Mouse (Mus musculus): ENCODE measurements around the gene Txndc8. TPM values are rescaled to one million over a fixed set of nuclear protein-coding genes. Genes with fewer than 3 reads are reported as not detected.

Gene Txndc8
- total and polyA plus RNA-seq, 3 experiments = not detected

- Histone ChIP-seq H3K79me2 (replicated peaks; ENCODE audit: control insufficient read depth, extremely low read depth, insufficient read depth, poor library complexity, severe bottlenecking) (peaks cover 44% of the 10 kb centered on the region), H3K9me3 (replicated peaks; ENCODE audit: low read length) (peaks cover 7% of the 10 kb centered on the region), H3K4me1 (ENCODE audit: control insufficient read depth in 1 of 2, insufficient read depth in 2 of 2) (peaks cover 0 to 41% of the 10 kb centered on the region in 2 experiments; a peak in 2 of 4 replicates), H3K27ac (ENCODE audit: insufficient read depth, low read depth) (peak within 1 kb of the TSS; percentile 99), H3K4me2 (ENCODE audit: insufficient read depth, low read depth, poor library complexity, severe bottlenecking) (peak within 1 kb of the TSS; percentile 87), H3K36me3 (replicated peaks in 1 of 2; ENCODE audit: control insufficient read depth in 1 of 2, insufficient read depth in 1 of 2, low read length in 1 of 2) (peaks cover 6 to 20% of the 10 kb centered on the region in 2 experiments), H3K9ac (ENCODE audit: insufficient read depth, low read depth) (peak within 1 kb of the TSS; percentile 89), H3K27me3 (replicated peaks) (no peaks in the 10 kb centered on the region), H3K4me3 (replicated peaks in 1 of 3; ENCODE audit: low read depth in 2 of 3, low read length in 2 of 3, poor library complexity in 1 of 3) (peak within 1 kb of the TSS; percentile 60 to 91 (median 80))
- dilution Hi-C loops (cut with MboI; ENCODE audit: extremely low pct_ligation_motif_present, extremely low pct_unique_long_range_greater_than_20kb, low sequenced_read_pairs) (no loop called here), in situ Hi-C loops (cut with MboI; ENCODE audit: low pct_ligation_motif_present, low pct_unique_long_range_greater_than_20kb, low sequenced_read_pairs) (loop anchor here (10.0 kb wide), 1 partner anchor 119 kb away; no protein-coding TSS in a partner anchor)
- DNase-seq (ENCODE audit: extremely low read depth) = peak; percentile 97
- TF ChIP-seq EP300 (IDR thresholded peaks at IDR 0.05; ENCODE audit: low read length) (peak; percentile 39; the same call in 1 of the 2 replicates), ELF1 (IDR thresholded peaks at IDR 0.05; ENCODE audit: low read depth, low read length) (peak; percentile 90), SIN3A (IDR thresholded peaks at IDR 0.05; ENCODE audit: low read length) (peak; percentile 74; the same call in 1 of the 2 replicates), ZC3H11A (IDR thresholded peaks at IDR 0.05; ENCODE audit: low read depth, low read length) (no peak), MXI1 (IDR thresholded peaks at IDR 0.05; ENCODE audit: low read depth, low read length) (peak; percentile 84), MAFK (IDR thresholded peaks at IDR 0.05; ENCODE audit: insufficient replicate concordance, low read length) (peak; percentile 97), E2F4 (IDR thresholded peaks at IDR 0.05; ENCODE audit: insufficient replicate concordance, low read depth, low read length) (0 out of 2 replicates have a peak, but pooled peaks have one; percentile 39), PAX5 (IDR thresholded peaks at IDR 0.05; ENCODE audit: low read length) (no peak), RAD21 (IDR thresholded peaks at IDR 0.05; ENCODE audit: low read depth, low read length) (no peak), JUN (IDR thresholded peaks at IDR 0.05; ENCODE audit: insufficient read depth, low read depth, low read length) (no peak), JUND (conservative IDR thresholded peaks at IDR 0.05; ENCODE audit: low read depth, low read length) (no peak), GABPA (IDR thresholded peaks at IDR 0.05; ENCODE audit: insufficient replicate concordance, low read depth, low read length) (peak; percentile 79), TBP (conservative IDR thresholded peaks at IDR 0.05; ENCODE audit: low read depth, low read length) (peak; percentile 89), POLR2A (IDR thresholded peaks at IDR 0.05; ENCODE audit: low read depth, low read length) (peak; percentile 93), IRF4 (IDR thresholded peaks at IDR 0.05; ENCODE audit: low read depth, low read length) (peak; percentile 62; the same call in 1 of the 2 replicates), MAX (IDR thresholded peaks at IDR 0.05; ENCODE audit: low read length) (peak; percentile 80), ETS1 (conservative IDR thresholded peaks at IDR 0.05; ENCODE audit: low read depth, low read length) (peak; percentile 51), CHD2 (IDR thresholded peaks at IDR 0.05; ENCODE audit: low read length) (peak; percentile 44; the same call in 1 of the 2 replicates), NRF1 (IDR thresholded peaks at IDR 0.05; ENCODE audit: low read depth, low read length) (peak; percentile 78), MAZ (IDR thresholded peaks at IDR 0.05; ENCODE audit: low read depth, low read length) (no peak; the same call in 1 of the 2 replicates), CHD1 (IDR thresholded peaks at IDR 0.05; ENCODE audit: low read depth, low read length) (no peak), USF1 (IDR thresholded peaks at IDR 0.05; ENCODE audit: low read depth, low read length) (no peak), MEF2A (IDR thresholded peaks at IDR 0.05; ENCODE audit: borderline replicate concordance, low read depth, low read length) (peak; percentile 70), CTCF (conservative IDR thresholded peaks at IDR 0.05 in 1 of 2, IDR thresholded peaks at IDR 0.05 in 1 of 2; ENCODE audit: low read depth in 2 of 2, low read length in 2 of 2) (no peak), USF2 (conservative IDR thresholded peaks at IDR 0.05; ENCODE audit: low read depth, low read length) (no peak), ZKSCAN1 (IDR thresholded peaks at IDR 0.05; ENCODE audit: borderline replicate concordance, low read depth, low read length) (no peak), SMC3 (IDR thresholded peaks at IDR 0.05; ENCODE audit: low read depth, low read length) (no peak), RCOR1 (conservative IDR thresholded peaks at IDR 0.05; ENCODE audit: low read depth, low read length) (0 out of 2 replicates have a peak, but pooled peaks have one; percentile 62), BHLHE40 (IDR thresholded peaks at IDR 0.05; ENCODE audit: low read depth, low read length) (peak; percentile 37; the same call in 1 of the 2 replicates), KAT2A (IDR thresholded peaks at IDR 0.05; ENCODE audit: insufficient replicate concordance, low read length) (peak; percentile 61; the same call in 1 of the 2 replicates), NELFE (IDR thresholded peaks at IDR 0.05; ENCODE audit: low read depth, low read length) (peak; percentile 84), TCF12 (IDR thresholded peaks at IDR 0.05; ENCODE audit: low read depth, low read length) (peak; percentile 69), MYC (IDR thresholded peaks at IDR 0.05; ENCODE audit: low read depth, low read length) (peak; percentile 88), ZMIZ1 (IDR thresholded peaks at IDR 0.05; ENCODE audit: low read depth, low read length) (peak; percentile 92), ZNF384 (IDR thresholded peaks at IDR 0.05; ENCODE audit: low read depth, low read length) (no peak), POLR2AphosphoS2 (IDR thresholded peaks at IDR 0.05; ENCODE audit: low read depth, low read length) (peak; percentile 94), UBTF (IDR thresholded peaks at IDR 0.05; ENCODE audit: low read depth, low read length) (peak; percentile 58; the same call in 1 of the 2 replicates)
These were observed 52.6 kb downstream of the Txndc8 start, which contains the start of gene Txn1 for GRCm38 (mm10) chr4:57956029-57956960. Gene Txn1 (minus strand): TSS chr4:57956411.

All from CH12.LX (cell line).